Mouse (Mus musculus): ENCODE measurements around the gene Fxyd5.

Gene Fxyd5

DNA sequence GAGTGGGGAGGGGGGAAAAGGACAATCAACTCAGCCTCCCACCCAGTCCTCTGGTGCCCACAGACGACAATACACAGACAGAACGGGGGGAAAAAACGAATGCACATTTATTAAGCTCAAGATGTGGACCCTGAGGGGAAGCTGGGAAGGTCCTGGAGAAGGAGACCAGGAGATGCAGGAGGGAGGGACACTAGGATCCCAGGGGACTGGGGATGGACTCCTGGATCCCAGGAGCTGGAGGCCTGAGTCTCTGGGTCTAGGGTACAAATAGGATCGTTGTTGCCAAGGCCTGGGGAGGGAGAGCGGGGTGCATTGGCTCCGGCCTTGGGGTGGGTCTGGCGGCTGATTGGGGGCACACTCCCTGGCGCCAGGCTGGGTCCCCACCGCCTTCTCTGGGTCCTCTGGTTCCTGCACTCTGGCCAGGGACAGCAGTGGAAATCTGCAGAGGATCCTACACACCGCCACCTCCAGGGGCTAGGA, at the start of gene Fxyd5:
Fxyd5 (minus strand) TSS at position 51 of the 480 bp plus-strand sequence.
- DNase-seq (ENCODE audit: low spot score) = no peak

- DNase-seq (ENCODE audit: low spot score) = no peak
Observed at GRCm38 (mm10) chr7:31089721-31090120, 47.4 kb upstream of the Fxyd5 start.

DNA sequence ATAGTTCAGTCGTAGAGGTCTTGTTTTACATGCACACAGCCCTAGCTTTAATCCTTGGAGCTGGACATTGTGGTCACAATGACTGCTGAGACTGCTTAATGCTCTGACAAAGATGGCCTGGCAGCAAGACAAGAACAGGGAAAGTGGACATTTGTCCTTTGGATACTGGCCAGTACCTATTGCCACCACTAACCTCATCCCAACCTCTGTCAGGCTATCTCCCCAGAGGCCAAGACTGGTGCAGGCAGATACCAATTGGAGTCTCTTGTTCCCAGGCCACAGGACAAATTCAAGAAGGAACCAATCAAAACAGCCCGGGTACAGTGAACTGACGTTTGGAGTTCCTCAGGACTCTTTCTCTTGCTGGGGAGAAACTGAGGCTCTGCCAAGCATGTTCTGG, 45.9 kb upstream of the Fxyd5 start:
- DNase-seq (ENCODE audit: low spot score) = no peak

- DNase-seq (ENCODE audit: low spot score) = no peak
Observed at GRCm38 (mm10) chr7:31087262-31087661, 45.0 kb upstream of the Fxyd5 start.

DNA sequence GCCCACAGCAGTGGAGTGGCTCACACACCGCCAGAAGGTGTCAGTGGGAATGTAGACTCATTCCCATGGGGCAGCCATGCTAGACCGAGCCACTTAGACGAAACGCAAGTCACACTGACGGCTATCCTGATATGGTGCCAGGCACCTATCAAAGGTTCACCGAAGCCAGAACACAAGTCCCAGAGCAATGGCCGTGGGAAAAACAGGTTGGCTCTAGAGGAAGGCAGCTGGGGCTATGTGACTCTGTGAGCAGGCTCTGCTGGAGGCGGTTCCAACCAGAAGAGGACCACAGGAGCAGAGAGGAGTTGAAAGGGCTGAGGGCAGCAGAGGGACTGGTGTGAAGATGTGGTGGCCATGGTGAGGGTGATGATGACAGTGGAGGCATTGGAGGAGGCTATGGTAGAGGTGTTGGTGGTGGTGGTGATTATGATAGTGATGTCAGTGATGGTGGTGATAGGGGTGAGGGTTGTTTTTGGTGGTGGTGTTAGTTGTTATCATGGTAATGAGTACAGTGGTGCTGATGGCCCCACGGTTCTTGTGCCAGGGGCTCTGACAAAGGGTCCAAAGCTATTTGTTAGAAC, 44.0 kb upstream of the Fxyd5 start:
- DNase-seq (ENCODE audit: low spot score) = no peak

DNA sequence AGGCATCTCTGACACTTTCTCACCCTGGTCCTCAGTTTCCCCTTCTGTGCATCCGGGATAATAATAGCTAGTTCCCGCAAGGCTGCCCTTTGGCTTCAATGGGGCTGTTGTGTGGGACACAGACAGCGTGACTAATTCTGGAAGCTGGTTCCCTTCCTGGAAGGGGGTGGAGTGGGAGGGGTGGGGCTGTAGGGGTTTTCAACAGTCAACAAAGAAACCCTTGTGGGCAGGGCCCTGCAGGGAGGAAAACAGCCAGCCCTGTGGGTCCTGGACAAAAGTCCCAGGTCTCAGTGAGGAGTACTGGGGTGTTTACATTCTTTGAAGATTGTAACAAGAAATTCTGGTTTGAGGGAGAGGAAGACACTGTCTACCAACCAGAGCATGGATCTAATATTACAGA, 42.9 kb upstream of the Fxyd5 start:
- no peak for DNase-seq (ENCODE audit: low spot score)

DNA sequence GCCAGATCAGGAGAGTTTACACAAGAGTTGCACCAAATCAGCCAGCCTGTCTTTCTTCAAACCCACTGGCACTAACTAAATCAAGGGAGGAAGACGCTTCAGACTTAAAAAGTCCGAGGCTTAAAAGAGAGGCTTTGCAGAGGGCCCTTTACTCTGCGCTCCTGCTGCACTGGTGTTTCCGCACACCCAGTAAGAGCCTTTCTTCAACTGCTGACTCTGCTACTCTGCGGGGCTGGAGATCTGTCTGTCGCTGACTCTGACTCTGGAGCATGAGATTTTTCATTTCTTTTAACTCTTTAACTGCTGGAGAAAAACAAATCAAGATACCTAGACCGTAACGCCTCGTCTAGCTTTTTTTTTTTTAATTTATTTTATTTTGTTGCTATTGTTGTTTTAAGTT, 41.9 kb upstream of the Fxyd5 start:
- DNase-seq (ENCODE audit: low spot score) = no peak

GRCm38 (mm10) chr7:31082831-31083588, 40.7 kb upstream of the Fxyd5 start:
- no peak for DNase-seq (ENCODE audit: low spot score)

GRCm38 (mm10) chr7:31082106-31082505, 39.8 kb upstream of the Fxyd5 start:
- DNase-seq (ENCODE audit: low spot score) = no peak

- no peak for DNase-seq (ENCODE audit: low spot score)
Observed at GRCm38 (mm10) chr7:31081106-31081505, 38.8 kb upstream of the Fxyd5 start.

DNA sequence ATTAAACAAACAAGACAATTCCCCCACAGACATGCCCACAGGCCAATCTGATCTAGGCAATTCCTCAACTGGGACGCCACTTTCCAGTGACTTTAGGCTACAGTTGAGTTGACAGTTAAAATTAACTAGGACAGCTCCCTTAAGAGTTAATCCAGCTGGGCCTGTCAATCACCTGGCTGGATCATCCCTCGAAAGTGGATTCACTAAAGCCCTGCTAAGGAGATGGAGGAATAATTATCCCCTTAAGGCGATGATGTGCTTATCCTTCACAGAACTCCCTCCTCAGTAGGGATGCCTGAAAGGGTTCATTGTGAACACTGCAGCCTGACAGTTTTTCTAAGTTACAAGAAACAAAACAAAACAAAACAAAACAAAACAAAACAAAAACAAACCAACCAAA, 38.3 kb upstream of the Fxyd5 start:
- DNase-seq (ENCODE audit: low spot score) = no peak

GRCm38 (mm10) chr7:31079670-31080069, 37.4 kb upstream of the Fxyd5 start:
- no peak for DNase-seq (ENCODE audit: low spot score)

DNA sequence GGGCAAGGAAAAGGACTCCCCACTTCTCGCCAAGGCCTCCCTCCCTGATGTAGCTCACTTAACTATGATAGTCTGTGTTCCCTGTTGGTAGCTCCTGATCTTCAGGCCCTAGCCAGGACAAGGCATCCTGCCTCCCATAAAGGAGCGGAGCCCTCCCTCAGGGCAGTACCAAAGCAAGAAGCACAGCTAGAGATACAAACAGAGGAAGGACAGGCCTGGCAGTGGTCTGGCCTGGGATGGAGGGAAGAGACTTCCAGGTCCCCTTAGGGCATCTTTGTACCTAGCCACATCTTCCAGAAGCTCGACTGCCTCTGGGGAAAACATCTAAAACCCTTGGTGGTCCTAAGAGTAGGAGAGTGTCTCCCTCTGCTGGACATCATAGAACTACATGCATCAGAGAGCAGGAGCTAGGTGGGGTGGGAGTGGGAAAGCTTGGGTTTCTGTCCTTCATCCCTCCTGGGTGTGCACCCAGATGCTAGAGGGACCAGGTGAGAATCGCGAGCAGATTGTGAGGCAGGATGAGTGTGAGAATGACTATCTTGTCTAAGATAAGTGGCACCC, 35.7 kb upstream of the Fxyd5 start:
- peak; percentile 88 for DNase-seq (ENCODE audit: low spot score)

GRCm38 (mm10) chr7:31077470-31077869, 35.2 kb upstream of the Fxyd5 start:
- DNase-seq (ENCODE audit: low spot score) = peak; percentile 63

DNA sequence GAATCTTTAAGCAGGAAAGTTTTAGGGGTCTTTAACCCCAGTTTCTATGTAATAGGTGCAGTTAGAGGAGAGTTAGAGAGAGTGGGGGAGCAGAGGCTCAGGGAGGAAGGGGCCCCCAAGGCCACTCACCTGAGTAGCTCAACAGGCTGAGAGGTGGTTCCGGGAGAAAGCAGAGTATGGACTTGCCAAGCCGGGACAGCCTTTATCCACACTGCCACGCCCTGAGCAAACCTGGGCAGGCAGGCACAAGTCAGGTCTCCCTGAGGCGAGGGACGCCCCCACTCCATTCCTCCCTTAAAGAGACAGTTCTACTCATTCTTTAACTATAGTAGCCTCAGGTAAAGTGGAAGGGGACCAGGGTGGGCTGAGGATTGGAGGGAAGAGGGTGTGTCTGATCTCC, 34.2 kb upstream of the Fxyd5 start, which contains the start of gene Fxyd3:
Fxyd3 (minus strand) TSS at position 213 of the 400 bp plus-strand sequence.
- DNase-seq (ENCODE audit: low spot score) = no peak

- DNase-seq (ENCODE audit: low spot score) = no peak
Observed at GRCm38 (mm10) chr7:31074713-31075069, 32.4 kb upstream of the Fxyd5 start.

DNA sequence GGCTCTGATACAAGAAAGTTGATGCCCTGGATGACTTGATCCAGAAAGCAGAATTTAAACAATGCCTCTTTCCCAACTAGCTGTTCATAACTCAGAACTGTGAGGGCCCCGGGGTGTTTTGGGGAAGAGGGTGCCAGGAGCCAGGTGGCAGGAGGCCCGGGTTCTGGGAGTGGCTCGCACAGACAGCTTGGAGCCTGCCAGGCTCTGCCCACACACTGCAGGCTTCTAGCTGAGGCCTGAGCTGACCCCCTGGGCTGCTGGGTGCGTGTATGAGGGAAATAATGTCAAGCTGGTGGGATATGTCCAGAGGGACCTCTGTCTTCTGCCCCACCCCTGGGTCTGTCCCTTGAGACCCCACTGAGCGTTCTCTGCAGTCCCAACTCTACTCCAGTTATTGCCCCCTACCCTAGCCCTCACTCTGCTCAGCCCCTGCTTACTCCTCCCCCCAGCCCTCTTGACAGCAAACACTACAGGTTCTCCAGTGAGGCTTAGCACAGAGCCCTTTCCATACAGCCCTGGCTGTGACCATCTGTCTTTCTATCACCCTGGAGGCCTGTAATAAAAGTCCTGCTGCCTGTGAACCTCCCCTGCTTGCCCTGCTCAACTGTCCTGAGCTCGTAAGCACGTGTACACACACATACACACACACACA, 31.9 kb upstream of the Fxyd5 start:
- DNase-seq (ENCODE audit: low spot score) = no peak

DNA sequence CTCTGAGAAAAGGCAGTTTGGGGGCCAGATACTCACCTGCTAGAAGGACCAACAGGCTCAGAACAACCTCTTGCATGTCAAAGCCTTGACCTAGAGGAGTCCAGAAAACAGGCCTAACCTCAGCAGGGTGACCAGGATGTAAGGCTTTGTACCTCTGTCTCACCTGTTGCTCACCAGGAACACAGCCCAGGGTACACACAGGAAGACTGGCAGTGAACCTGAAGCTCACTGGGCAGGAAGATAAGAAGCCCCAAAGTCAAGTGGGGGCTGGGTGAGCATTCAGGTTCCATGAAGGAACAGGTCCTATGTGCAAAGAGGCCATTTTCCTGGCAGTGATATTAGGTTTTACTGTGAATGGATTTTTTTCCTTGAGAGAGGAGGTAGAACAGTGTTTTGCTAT, 31.3 kb upstream of the Fxyd5 start:
- no peak for DNase-seq (ENCODE audit: low spot score)

DNA sequence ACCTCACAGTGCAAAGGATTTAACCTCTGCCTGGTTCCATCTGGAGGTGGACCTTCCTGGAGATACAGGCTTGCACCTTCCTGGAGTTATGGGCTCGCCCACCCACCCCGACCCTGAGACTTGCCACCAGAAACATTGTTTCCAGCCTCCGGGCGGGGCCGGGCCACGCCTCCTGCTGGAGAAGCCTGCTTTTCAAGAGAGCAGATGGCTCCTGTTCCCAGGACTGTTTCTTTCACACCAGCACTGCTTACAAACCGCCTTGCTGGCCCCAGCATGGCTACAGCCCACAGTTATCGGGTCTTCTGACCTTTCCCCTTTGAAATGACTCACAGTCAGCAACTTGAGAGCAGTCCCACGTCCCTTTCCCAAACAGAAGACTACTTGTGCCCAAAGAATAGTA, 30.0 kb upstream of the Fxyd5 start:
- DNase-seq (ENCODE audit: low spot score) = no peak

DNA sequence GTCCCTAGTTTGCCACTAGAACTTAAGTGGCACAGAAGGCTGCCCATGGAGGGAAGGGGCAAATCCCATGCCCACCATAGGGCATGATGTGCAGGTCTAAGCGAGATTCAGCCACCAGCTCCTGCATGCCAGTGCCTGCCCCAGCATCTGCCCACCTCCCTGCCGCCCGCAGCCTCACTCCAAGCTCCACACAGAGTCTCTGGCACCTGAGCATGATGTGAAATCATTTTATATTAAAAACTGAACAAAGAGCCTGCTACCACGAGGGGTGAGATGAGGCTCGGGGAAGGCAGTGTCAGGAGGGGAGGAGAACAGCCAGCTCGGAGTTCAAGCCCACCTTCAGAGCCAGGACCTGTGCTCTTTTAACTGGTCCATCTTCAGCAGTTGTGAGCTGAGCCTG, 28.0 kb upstream of the Fxyd5 start:
- no peak for DNase-seq (ENCODE audit: low spot score)

DNA sequence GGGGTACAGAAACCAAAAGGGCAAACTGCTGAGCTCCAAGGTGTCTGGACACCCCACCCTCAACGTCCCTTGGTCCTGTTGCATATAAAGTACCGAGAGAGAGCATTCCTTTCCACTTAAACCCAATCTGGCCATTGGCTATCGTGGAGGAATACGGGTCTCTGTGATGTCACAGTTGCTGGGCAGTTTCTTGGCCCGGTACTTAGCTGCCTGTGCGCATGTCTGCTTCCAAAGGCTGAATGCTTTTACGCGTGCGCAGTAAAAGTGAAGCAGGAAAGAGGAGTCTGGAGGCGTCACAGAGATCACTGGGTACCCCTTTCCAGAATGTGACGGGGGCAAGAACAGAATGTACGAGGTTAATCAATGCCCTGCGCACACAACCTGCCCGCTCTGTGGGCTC, 27.2 kb upstream of the Fxyd5 start:
- DNase-seq (ENCODE audit: low spot score) = no peak

DNA sequence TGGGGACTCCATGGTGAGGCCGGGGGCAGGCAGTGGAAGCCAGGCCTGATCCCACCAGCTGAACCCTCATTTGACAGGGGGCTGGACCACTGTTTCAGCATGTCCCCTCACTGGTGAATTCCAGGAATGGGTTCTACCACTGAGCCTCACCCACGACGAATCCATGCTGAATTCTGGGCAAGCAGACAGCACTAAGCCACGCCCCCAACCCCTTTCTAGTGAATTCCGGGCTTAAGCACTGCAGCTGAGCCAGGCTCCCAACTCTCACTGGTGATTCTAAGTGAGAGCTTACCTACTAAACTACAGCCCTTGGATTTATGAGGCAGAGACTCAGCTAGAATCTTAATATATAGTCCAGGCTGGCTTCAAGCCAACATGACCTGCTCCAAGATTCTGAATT, 25.6 kb upstream of the Fxyd5 start:
- no peak for DNase-seq (ENCODE audit: low spot score)

- DNase-seq (ENCODE audit: low spot score) = no peak
Observed at GRCm38 (mm10) chr7:31063074-31063560, 20.8 kb upstream of the Fxyd5 start.

Measured in retina, embryonic 14.5 days (tissue).